Mouse (Mus musculus) erythroblast, embryonic 14.5 days (primary cell): ENCODE results near the gene Map1b.

ENCODE experiments used
- GATA1 ChIP-seq: IDR thresholded peaks from 2 replicates; pipeline ENCODE4 v1.6.1; 2012; ENCODE audit warnings: low read length, inconsistent platforms, mixed read lengths
- TAL1 ChIP-seq: IDR thresholded peaks from 3 replicates; pipeline ENCODE4 v1.6.1; 2012; ENCODE audit warnings: low read length, inconsistent platforms, mixed read lengths

DNA sequence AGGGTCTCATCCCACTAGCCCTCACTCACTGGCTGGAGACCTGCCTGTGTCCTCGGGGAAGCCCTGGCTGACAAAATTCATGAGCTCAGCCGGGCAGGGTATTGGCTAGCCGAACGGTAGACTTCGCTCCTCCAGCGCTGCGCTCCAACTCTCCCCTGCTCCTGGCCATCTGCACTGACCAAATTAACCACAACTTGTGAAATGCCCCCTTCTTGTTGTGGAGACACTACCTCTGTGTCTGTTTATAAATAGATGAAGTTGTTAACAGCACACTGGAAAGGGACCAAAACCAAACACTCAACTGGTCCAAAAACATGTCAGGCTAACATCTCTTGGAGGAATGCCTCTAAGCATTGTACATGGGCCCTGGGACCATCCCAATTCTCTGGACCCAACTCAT, 42.2 kb downstream of the Map1b start:
- TF ChIP-seq TAL1: no peak
- no peak for TF ChIP-seq GATA1
